Mouse (Mus musculus) splenic B cell, adult 2 months (primary cell): Measurements from ENCODE around the gene Pcsk2.

ENCODE experiments used
- DNase-seq: peaks from one replicate; pipeline ENCODE4 v3.0.0-alpha.2; 2011; ENCODE audit warnings: low read depth, low spot score
- H3K27me3 ChIP-seq: 2 replicates; pipeline ENCODE4 v1.6.1; 2012; ENCODE audit warnings: mild to moderate bottlenecking, low read length, moderate library complexity, mixed read lengths; ENCODE audit not compliant: control insufficient read depth, poor library complexity, insufficient read depth, severe bottlenecking
- H3K36me3 ChIP-seq: 2 replicates; pipeline ENCODE4 v1.6.1; 2012; ENCODE audit warnings: mild to moderate bottlenecking, low read length, moderate library complexity, mixed read lengths; ENCODE audit not compliant: control insufficient read depth, poor library complexity, insufficient read depth, severe bottlenecking

Gene Pcsk2

GRCm38 (mm10) chr2:143852295-143853275 is 306.6 kb downstream of the Pcsk2 start:
- no peaks in the 10 kb centered on the region for H3K27me3 ChIP-seq
- no peak for DNase-seq
- no peaks in the 10 kb centered on the region for H3K36me3 ChIP-seq

- no peaks in the 10 kb centered on the region for H3K36me3 ChIP-seq
- H3K27me3 ChIP-seq: no peaks in the 10 kb centered on the region
- no peak for DNase-seq
Measured at GRCm38 (mm10) chr2:143853447-143853846, 307.5 kb downstream of the Pcsk2 start.

GRCm38 (mm10) chr2:143859166-143859565 is 313.2 kb downstream of the Pcsk2 start:
- Histone ChIP-seq H3K36me3 (no peaks in the 10 kb centered on the region), H3K27me3 (no peaks in the 10 kb centered on the region)
- DNase-seq: no peak

- no peaks in the 10 kb centered on the region for H3K36me3 ChIP-seq
- DNase-seq: no peak
- no peaks in the 10 kb centered on the region for H3K27me3 ChIP-seq
Measured at GRCm38 (mm10) chr2:143862484-143863231, 316.7 kb downstream of the Pcsk2 start, which contains the start of gene Bfsp1. TSS of gene Bfsp1 (minus strand) at chr2:143863173.

- no peaks in the 10 kb centered on the region for H3K36me3 ChIP-seq
- no peak for DNase-seq
- no peaks in the 10 kb centered on the region for H3K27me3 ChIP-seq
Measured at GRCm38 (mm10) chr2:143864600-143864999, 318.6 kb downstream of the Pcsk2 start.
